9 mouse cellular contexts compared by ENCODE assay signal in the genomic region with DNA sequence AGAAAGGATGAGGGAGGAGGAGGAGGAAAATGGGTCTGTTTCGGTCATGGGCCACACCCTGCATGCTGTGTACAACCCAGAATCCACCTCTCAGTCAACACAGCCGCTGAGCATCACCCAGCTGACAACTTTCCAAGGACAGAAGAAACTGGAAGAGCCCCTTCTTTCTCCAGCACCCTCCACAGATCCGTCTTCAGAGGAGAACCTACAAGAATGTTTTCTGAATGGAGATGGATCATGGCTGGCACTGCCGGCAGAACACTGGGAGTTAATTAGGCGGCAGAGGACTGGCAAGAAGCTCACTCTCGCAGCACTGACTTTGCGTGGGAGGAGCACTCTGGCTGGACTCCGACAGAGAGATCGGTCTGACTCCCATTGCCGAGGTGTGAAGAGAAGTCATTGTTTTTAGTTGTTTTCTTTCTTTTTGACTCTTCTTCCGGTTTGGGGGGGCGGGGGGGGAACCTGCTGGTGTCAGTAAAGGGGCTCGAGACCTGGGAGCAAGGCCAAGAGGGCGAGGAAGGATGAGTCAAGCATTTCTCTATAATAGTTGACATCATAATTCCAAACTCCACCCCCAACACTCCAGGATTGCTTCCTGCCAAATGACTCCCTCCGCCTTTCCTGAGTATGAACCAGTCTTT. TPM values are rescaled to one million over a fixed set of nuclear protein-coding genes. Genes with fewer than 3 reads are reported as not detected.
DNase-seq lines count a peak whose midpoint lies in the region; ATAC-seq lines count a peak whose summit lies in the region.
"Had no signal": no experiment of that assay in that cellular context is flagged by ENCODE, and none has a peak within 500 bp of the region (broad histone marks: within the 10 kb centered on the region; RNA-seq: fewer than 3 reads in every experiment).

No protein-coding gene starts in this region.

- peak; percentile 47 for DNase-seq in cerebellum, adult 9-10 months
- DNase-seq in heart, postnatal 4 days, result peak; percentile 76
- DNase-seq in lung, postnatal 10 days, result peak; percentile 91
- no peak for DNase-seq in embryo, embryonic 10 days (ENCODE audit: low spot score)
- no peak for DNase-seq in layer of hippocampus, postnatal 25 days (ENCODE audit: extremely low spot score in 1 of 2, low spot score in 1 of 2)
- no peak for DNase-seq in frontal cortex, postnatal 25 days (ENCODE audit: low spot score in 2 of 2)

- peak overlapping the region; percentile 38 for H3K4me3 ChIP-seq in megakaryocyte, embryonic 14.5 days (replicated peaks)

- peaks cover 18% of the 10 kb centered on the region for H3K4me1 ChIP-seq in megakaryocyte, embryonic 14.5 days

- ATAC-seq in megakaryocyte, adult 5-6 weeks (ENCODE audit: poor library complexity, severe bottlenecking), result no peak

- no peaks in the 10 kb centered on the region for H3K9me3 ChIP-seq in megakaryocyte, embryonic 14.5 days

- H3K36me3 ChIP-seq in megakaryocyte, embryonic 14.5 days (replicated peaks; ENCODE audit: low read length), result peaks cover 3% of the 10 kb centered on the region

- H3K27me3 ChIP-seq in megakaryocyte, embryonic 14.5 days (replicated peaks), result peaks cover 10% of the 10 kb centered on the region

RNA-seq across cellular contexts. Expression of a gene that starts 2.2 kb away (rescaled TPM):
- polyA plus RNA-seq in megakaryocyte, embryonic 14.5 days (2012; ENCODE audit: insufficient read depth, low replicate concordance), result 3.0 and 16.6 TPM in 2 replicates
- total RNA-seq in megakaryocyte, adult 5-6 weeks (2015), result 56.8 and 62.3 TPM in 2 replicates
- total RNA-seq in megakaryocyte, adult 5-6 weeks (2017), result 41.4 and 49.9 TPM in 2 replicates
- total RNA-seq in heart, postnatal 4 days (2021), result 10 to 100 TPM; 29.3 to 29.6 TPM
- total RNA-seq in layer of hippocampus, postnatal 25 days (2021), result 10 to 100 TPM; 21.4 to 26.1 TPM

RNA-seq across cellular contexts. Expression of a gene that starts 28.6 kb away (rescaled TPM):
- polyA plus RNA-seq in megakaryocyte, embryonic 14.5 days (2012; ENCODE audit: insufficient read depth, low replicate concordance), result not detected in 2 replicates
- total RNA-seq in megakaryocyte, adult 5-6 weeks (2015), result not detected in 2 replicates
- not detected in 2 replicates for total RNA-seq in megakaryocyte, adult 5-6 weeks (2017)
- not detected for total RNA-seq in heart, postnatal 4 days (2021)
- under 1 TPM; 0.39 to 0.59 TPM for total RNA-seq in layer of hippocampus, postnatal 25 days (2021)
- total RNA-seq: gastrocnemius, postnatal 4 days had no signal

Comparison
In these comparisons a context has a peak if more than half of its experiments do, and no peak if none do; other contexts are left out.
1. DNase-seq: peak in cerebellum, adult 9-10 months (single experiment), heart, postnatal 4 days (single experiment) and lung, postnatal 10 days (single experiment); none in embryo, embryonic 10 days (single experiment), layer of hippocampus, postnatal 25 days (0 of 2) and frontal cortex, postnatal 25 days (0 of 2).